Mouse (Mus musculus): ENCODE data around the gene Spg11.

GRCm38 (mm10) chr2:122132078-122132477 is 13.9 kb upstream of the Spg11 start:
- TF ChIP-seq MAX (IDR thresholded peaks at IDR 0.05) (no peak), MYOD1 (IDR thresholded peaks at IDR 0.05; ENCODE audit: control insufficient read depth, insufficient read length, low read depth) (no peak), CTCF (IDR thresholded peaks at IDR 0.05; ENCODE audit: control insufficient read depth, insufficient read depth, insufficient read length) (no peak), MYOG (IDR thresholded peaks at IDR 0.05; ENCODE audit: control insufficient read depth, extremely low read depth, insufficient read length) (no peak), FOSL1 (IDR thresholded peaks at IDR 0.05; ENCODE audit: insufficient read depth, low read length, poor library complexity, severe bottlenecking) (no peak), CEBPB (IDR thresholded peaks at IDR 0.05; ENCODE audit: low read depth) (no peak)

Measured in C2C12 (cell line).